8 mouse cellular contexts compared by ENCODE assay signal in genomic region chr5:35628685-35629084, GRCm38 (mm10). TPM values are rescaled to one million over a fixed set of nuclear protein-coding genes. Genes with fewer than 3 reads are reported as not detected.
DNase-seq lines count a peak whose midpoint lies in the region; ATAC-seq lines count a peak whose summit lies in the region.

No protein-coding gene starts in this region.

- no peaks in the 10 kb centered on the region for H3K4me1 ChIP-seq in hindbrain, embryonic 16.5 days (ENCODE audit: control insufficient read depth, insufficient read depth, low read depth, low read length)
- no peaks in the 10 kb centered on the region for H3K4me1 ChIP-seq in hindbrain, embryonic 12.5 days
- peaks cover 7% of the 10 kb centered on the region; the same call in 1 of the 2 replicates for H3K4me1 ChIP-seq in lung, embryonic 16.5 days (replicated peaks; ENCODE audit: control insufficient read depth, insufficient read depth, low read length)

- H3K4me3 ChIP-seq in hindbrain, embryonic 16.5 days (ENCODE audit: low read length), result no peak overlapping the region
- no peak overlapping the region for H3K4me3 ChIP-seq in hindbrain, embryonic 12.5 days
- H3K4me3 ChIP-seq in lung, embryonic 16.5 days (ENCODE audit: low read length), result no peak overlapping the region

- H3K9me3 ChIP-seq in hindbrain, embryonic 16.5 days (ENCODE audit: control insufficient read depth, low read length), result no peaks in the 10 kb centered on the region
- H3K9me3 ChIP-seq in hindbrain, embryonic 12.5 days (replicated peaks), result no peaks in the 10 kb centered on the region
- H3K9me3 ChIP-seq in lung, embryonic 16.5 days (ENCODE audit: control insufficient read depth, low read length), result no peaks in the 10 kb centered on the region

- intact Hi-C loops in heart, postnatal 14 days (cut with DNase I), result no loop called here

- no peak overlapping the region for H3K9ac ChIP-seq in hindbrain, embryonic 16.5 days (ENCODE audit: low read depth, low read length)
- no peak overlapping the region for H3K9ac ChIP-seq in hindbrain, embryonic 12.5 days
- no peak overlapping the region for H3K9ac ChIP-seq in lung, embryonic 16.5 days (ENCODE audit: low read length)

- WGBS in hindbrain, embryonic 16.5 days, result 15% methylated on average over 1 of the region's 1 CpGs
- 44% methylated on average over 1 of the region's 1 CpGs for WGBS in hindbrain, embryonic 12.5 days
- WGBS in lung, embryonic 16.5 days, result 35% methylated on average over 1 of the region's 1 CpGs

- DNase-seq in frontal cortex, postnatal 14 days (ENCODE audit: low spot score in 2 of 2), result peak; percentile 42 to 45
- DNase-seq in heart, postnatal 14 days, result peak; percentile 86 to 87
- DNase-seq in testis, postnatal 14 days (ENCODE audit: low spot score), result peak; percentile 75
- no peak for DNase-seq in thymus, postnatal 10 days (ENCODE audit: low spot score in 2 of 2)

- peak; percentile 30; the same call in 1 of the 2 replicates for ATAC-seq in hindbrain, embryonic 16.5 days
- no peak for ATAC-seq in hindbrain, embryonic 12.5 days (ENCODE audit: low FRiP score)
- ATAC-seq in lung, embryonic 16.5 days (ENCODE audit: low read depth), result peak; percentile 60
- ATAC-seq in megakaryocyte, adult 5-6 weeks (ENCODE audit: poor library complexity, severe bottlenecking), result no peak

- H3K27ac ChIP-seq in hindbrain, embryonic 16.5 days (ENCODE audit: low read depth, low read length), result no peak overlapping the region
- H3K27ac ChIP-seq in hindbrain, embryonic 12.5 days, result no peak overlapping the region
- no peak overlapping the region for H3K27ac ChIP-seq in lung, embryonic 16.5 days (ENCODE audit: low read length)

- H3K27me3 ChIP-seq in hindbrain, embryonic 16.5 days (replicated peaks; ENCODE audit: control insufficient read depth, insufficient read depth, low read length), result no peaks in the 10 kb centered on the region
- H3K27me3 ChIP-seq in hindbrain, embryonic 12.5 days, result no peaks in the 10 kb centered on the region
- H3K27me3 ChIP-seq in lung, embryonic 16.5 days (ENCODE audit: control insufficient read depth, insufficient read depth, low read depth, low read length), result no peaks in the 10 kb centered on the region

- no peaks in the 10 kb centered on the region for H3K36me3 ChIP-seq in hindbrain, embryonic 16.5 days (ENCODE audit: control insufficient read depth, insufficient read depth, low read length)
- no peaks in the 10 kb centered on the region for H3K36me3 ChIP-seq in hindbrain, embryonic 12.5 days
- no peaks in the 10 kb centered on the region for H3K36me3 ChIP-seq in lung, embryonic 16.5 days (ENCODE audit: control insufficient read depth, insufficient read depth, low read length)

- H3K4me2 ChIP-seq in hindbrain, embryonic 16.5 days (ENCODE audit: low read length), result no peak overlapping the region
- H3K4me2 ChIP-seq in hindbrain, embryonic 12.5 days (replicated peaks), result no peak overlapping the region
- no peak overlapping the region for H3K4me2 ChIP-seq in lung, embryonic 16.5 days (ENCODE audit: low read depth, low read length)

RNA-seq across cellular contexts. Expression of gene Acox3, which starts 45.8 kb away (rescaled TPM):
- polyA plus RNA-seq in hindbrain, embryonic 16.5 days (2015; fragmentation: Nextera tagmentation; extraction: Ambion mirVana), result 12.0 and 13.2 TPM in 2 replicates
- polyA plus RNA-seq in hindbrain, embryonic 12.5 days (2016; fragmentation: Nextera tagmentation; extraction: Ambion mirVana), result 16.3 and 19.7 TPM in 2 replicates
- total RNA-seq in heart, postnatal 14 days (2021), result 10 to 100 TPM; 24.8 to 27.3 TPM
- polyA plus RNA-seq in lung, embryonic 16.5 days (2015; fragmentation: Nextera tagmentation; extraction: Ambion mirVana), result 13.9 and 14.3 TPM in 2 replicates
- 54.4 and 64.0 TPM in 2 replicates for total RNA-seq in megakaryocyte, adult 5-6 weeks (2015)
- 64.0 and 74.3 TPM in 2 replicates for total RNA-seq in megakaryocyte, adult 5-6 weeks (2017)

RNA-seq across cellular contexts. Expression of gene Htra3, which starts 50.9 kb away (rescaled TPM):
- polyA plus RNA-seq in hindbrain, embryonic 16.5 days (2015; fragmentation: Nextera tagmentation; extraction: Ambion mirVana), result 17.3 and 25.5 TPM in 2 replicates
- 7.3 and 9.7 TPM in 2 replicates for polyA plus RNA-seq in hindbrain, embryonic 12.5 days (2016; fragmentation: Nextera tagmentation; extraction: Ambion mirVana)
- 100 to 1,000 TPM; 108 to 149 TPM for total RNA-seq in heart, postnatal 14 days (2021)
- 36.9 and 37.9 TPM in 2 replicates for polyA plus RNA-seq in lung, embryonic 16.5 days (2015; fragmentation: Nextera tagmentation; extraction: Ambion mirVana)
- total RNA-seq in megakaryocyte, adult 5-6 weeks (2015), result 0.04 TPM in 1 of 2 replicates, not detected in the other
- not detected in 2 replicates for total RNA-seq in megakaryocyte, adult 5-6 weeks (2017)

RNA-seq across cellular contexts. Expression of gene Trmt44, which starts 53.8 kb away (rescaled TPM):
- polyA plus RNA-seq in hindbrain, embryonic 16.5 days (2015; fragmentation: Nextera tagmentation; extraction: Ambion mirVana), result 6.2 and 6.4 TPM in 2 replicates
- 8.4 and 9.4 TPM in 2 replicates for polyA plus RNA-seq in hindbrain, embryonic 12.5 days (2016; fragmentation: Nextera tagmentation; extraction: Ambion mirVana)
- 1 to 10 TPM; 2.8 to 3.1 TPM for total RNA-seq in heart, postnatal 14 days (2021)
- 9.1 and 10.6 TPM in 2 replicates for polyA plus RNA-seq in lung, embryonic 16.5 days (2015; fragmentation: Nextera tagmentation; extraction: Ambion mirVana)
- total RNA-seq in megakaryocyte, adult 5-6 weeks (2015), result 4.4 and 6.1 TPM in 2 replicates
- total RNA-seq in megakaryocyte, adult 5-6 weeks (2017), result 5.7 and 7.7 TPM in 2 replicates

Comparison
In these comparisons a context has a peak if more than half of its experiments do, and no peak if none do; other contexts are left out.
1. ATAC-seq: peak in hindbrain, embryonic 16.5 days (single experiment) and lung, embryonic 16.5 days (single experiment); none in hindbrain, embryonic 12.5 days (single experiment) and megakaryocyte, adult 5-6 weeks (single experiment).
2. DNase-seq: peak in frontal cortex, postnatal 14 days (2 of 2), heart, postnatal 14 days (2 of 2) and testis, postnatal 14 days (single experiment); none in thymus, postnatal 10 days (0 of 2).